Mouse (Mus musculus): Measurements from ENCODE around the gene Sult1c1.
"Not testable (repeated sequence)": the region's sequence is repeated elsewhere in the genome, so short reads cannot be mapped to it uniquely, and the experiment has no call there.

Gene Sult1c1

DNA sequence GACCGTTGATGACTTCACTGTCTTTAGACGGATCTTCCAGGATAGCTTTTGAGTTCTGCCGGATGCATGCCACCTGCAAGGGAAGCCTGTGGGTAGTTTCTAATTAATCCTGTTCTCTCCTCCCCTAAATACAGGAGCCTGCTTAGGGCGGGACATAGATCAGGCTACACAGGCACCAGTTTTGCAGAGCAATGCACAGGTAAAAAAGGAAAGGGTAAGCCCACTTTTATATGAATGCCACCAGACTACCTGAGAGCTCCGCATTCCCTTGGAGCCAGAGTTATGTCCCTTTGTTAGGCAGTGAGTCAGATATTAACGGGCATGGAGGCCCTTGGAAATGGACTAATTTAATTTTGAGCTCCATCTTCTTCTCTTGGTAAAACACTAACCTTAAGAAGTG, at the start of gene Sult1c1:
Gene Sult1c1 (minus strand): TSS at position 101 of the 400 bp plus-strand sequence.
- no peak for DNase-seq

DNA sequence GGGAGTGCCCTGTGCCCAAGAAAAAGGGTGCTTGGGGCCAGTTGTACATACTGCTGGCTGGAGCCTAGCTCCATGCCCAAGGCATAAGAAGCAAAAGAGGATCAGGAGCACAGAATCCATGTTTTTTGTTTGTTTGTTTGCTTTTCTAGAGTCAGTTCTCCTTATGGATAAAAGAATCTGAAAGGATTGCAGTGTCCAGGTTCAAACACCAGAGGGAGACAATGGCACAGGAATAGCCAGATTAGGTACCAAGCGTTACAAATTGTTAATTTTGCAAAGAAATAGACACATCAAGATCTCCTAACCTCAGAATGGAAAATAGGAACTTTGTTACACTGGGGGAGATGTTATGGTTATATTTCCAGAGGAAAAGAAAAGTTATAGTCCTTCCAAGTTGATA, 23.7 kb upstream of the Sult1c1 start:
- DNase-seq = peak; percentile 6

DNA sequence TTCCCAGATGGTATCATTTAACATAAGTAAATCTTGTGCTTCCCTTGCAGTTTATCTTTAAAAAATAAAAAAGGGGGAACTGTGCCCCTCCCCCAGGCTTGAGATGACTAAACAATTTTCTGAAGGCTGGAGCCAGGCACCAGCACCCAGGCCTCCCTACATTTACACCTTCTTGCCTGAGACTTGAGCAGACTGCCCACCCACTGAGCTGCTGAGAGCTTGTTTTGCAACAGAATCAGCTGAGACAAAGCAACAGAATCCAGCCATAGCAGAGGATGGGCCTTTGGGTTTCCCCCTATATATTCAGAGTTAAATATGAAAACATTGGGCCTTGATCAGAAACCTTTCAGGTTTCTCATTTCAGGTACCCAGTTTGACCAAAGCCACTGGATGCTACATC, 20.7 kb upstream of the Sult1c1 start:
- DNase-seq = no peak

DNA sequence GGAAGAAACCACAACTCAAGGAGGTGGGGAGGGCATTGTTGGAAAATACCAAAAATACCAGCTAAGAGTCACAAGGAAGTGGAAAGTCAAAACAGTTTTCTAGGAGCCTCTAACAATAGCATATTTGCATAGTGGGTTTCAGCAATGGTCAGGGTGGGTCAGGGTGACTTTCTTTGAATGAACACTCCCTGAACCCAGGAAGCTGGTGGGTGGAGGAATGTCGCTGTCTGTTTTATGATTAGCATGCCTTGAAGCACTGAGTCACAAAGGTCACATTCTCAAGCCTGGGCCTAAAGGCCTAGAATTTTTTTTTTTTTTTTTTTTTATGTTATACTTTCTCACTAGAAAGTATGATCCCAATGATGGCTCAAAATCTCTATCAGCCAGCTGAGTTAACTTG, 20.1 kb upstream of the Sult1c1 start:
- not testable (repeated sequence) for DNase-seq

DNA sequence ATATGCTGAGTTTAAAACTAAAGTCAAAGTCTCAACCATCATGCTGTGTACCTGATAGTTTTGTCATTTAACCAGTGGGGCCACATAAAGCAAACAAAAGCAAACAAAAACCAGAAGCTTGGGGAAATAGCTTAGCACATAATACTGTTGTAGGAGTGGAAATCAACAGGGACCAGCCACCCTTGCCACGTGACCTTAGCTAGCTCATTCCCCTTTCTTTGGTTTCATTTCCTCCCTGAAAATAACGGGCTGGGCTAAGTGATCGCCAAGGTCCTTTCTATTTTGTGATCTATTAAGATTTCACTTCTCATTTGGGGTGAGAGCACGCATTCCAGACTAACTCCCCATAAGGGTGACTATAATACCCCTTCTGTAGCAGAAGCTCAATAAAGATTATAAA, 13.0 kb upstream of the Sult1c1 start:
- no peak for DNase-seq

DNA sequence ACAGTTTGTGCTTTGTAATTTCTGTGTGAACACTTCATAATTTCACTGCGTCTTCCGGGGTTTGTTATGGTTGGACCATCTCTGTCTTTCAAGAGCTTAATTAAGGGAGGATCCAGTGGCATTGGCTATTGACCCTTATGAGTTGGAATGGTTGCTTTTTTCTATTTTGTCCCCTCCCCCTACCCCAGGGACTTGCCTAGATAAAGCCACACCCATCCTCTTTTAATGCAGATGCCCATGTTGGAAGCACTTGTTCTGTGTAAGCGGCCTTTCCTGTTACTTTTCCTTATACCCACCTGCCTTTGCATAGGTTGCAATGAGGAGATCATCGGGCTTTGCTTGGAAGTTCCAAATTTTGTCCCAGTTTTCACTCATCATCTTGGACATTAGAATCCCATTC, 16.9 kb downstream of the Sult1c1 start:
- DNase-seq = no peak

DNA sequence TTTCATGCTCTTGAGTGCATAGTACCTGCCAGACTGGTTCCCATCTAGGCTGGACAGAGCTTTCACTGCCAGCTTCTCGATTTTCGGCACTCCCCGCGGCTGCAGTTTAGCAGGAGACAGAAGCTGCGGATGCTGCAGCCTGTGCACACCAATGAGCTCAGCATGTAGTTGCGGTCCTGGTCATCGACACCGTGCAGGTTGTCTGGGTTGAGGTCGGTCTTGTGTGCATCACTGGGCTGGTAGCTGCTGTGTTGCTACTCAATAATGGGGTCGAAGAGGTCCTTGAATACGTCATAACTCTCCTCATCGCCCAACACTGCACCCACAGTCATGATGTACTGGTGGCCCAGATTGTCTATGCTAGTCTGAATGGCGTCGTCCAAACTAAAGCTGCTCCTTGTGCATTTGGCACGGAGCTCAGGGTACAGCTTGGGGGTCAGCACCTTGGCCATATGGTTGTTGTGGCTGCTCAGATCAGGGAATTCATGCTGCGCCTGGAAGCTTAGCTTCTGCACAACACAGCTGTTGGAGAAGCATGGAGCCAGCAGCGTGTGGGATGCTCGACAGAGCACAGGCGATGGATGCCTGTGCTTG, 48.8 kb downstream of the Sult1c1 start:
- no peak for DNase-seq

DNA sequence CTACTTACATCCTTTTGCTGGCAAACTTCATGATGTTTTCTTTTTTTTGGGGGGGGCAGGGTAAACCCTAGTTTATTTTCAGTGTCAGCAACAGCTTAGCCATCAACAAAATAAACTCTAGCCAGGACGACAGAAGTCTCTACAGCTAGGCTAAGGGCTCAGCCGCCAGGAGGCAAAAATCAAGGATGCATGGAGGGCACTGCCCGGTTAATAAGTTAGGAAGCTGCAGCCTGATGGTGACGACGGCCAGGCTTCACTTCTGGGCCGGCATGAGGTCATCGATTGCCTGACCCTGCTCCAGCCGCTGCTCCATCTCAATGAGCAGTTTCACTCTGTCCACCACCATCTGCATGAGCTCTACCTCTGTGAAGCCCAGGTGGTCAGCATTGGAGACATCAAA, 49.7 kb downstream of the Sult1c1 start:
- DNase-seq = no peak
